Mouse (Mus musculus): ENCODE results near the gene Keg1.

Gene Keg1

GRCm38 (mm10) chr19:12765308-12765707 lies 69.7 kb downstream of the Keg1 start, which contains the start of gene Cntf:
Gene Cntf (minus strand): TSS chr19:12765632.
- DNase-seq: peak; percentile 16 to 35
